Mouse (Mus musculus): ENCODE results near the gene Ankrd33b. TPM values are rescaled to one million over a fixed set of nuclear protein-coding genes. Genes with fewer than 3 reads are reported as not detected.

Gene Ankrd33b
- total and polyA plus RNA-seq, 3 experiments = 0.11 TPM; not detected in 2

DNA sequence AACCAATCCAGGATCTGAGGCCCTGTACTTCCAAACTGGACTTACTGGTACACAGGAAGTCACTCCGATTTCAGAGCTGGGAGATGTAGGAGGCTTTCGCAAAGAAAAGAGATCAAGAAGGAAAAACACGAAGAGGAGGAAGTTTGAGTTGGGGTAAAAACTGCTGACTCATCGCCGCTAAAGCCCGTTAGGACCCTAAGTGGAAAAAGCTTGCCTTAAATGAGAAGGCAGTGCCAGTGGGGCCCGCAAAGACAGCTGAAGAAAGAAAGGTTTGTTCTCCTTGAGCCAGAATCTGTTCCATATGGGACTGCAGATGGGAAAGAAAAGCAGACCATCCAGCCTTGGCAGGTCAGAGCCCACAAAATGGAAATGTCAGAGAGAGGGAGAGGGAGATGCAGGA is 118.6 kb downstream of the Ankrd33b start:
- Histone ChIP-seq H3K36me3 (replicated peaks) (no peaks in the 10 kb centered on the region), H3K27me3 (ENCODE audit: insufficient read depth, low read length) (no peaks in the 10 kb centered on the region), H3K4me1 (ENCODE audit: insufficient read depth, low read depth, low read length) (no peaks in the 10 kb centered on the region), H3K9me3 (replicated peaks) (0 out of 2 replicates have a peak, but pooled peaks cover 4% of the 10 kb centered on the region), H3K4me3 (ENCODE audit: low read depth, low read length) (no peak overlapping the region)
- ATAC-seq (ENCODE audit: extremely low read depth, insufficient number of reproducible peaks, low FRiP score, poor library complexity, severe bottlenecking) (no peak), DNase-seq (ENCODE audit: low spot score) (no peak)
- TF ChIP-seq GATA1 (IDR thresholded peaks at IDR 0.05; ENCODE audit: borderline replicate concordance, low read length) = no peak
- no peak for TF ChIP-seq TAL1 (conservative IDR thresholded peaks at IDR 0.05; ENCODE audit: low read depth, low read length)
- no peak for TF ChIP-seq GATA2 (IDR thresholded peaks at IDR 0.05; ENCODE audit: borderline replicate concordance, low read depth, low read length)
- no peak for TF ChIP-seq POLR2AphosphoS5 (IDR thresholded peaks at IDR 0.05; ENCODE audit: insufficient replicate concordance, low read depth, low read length)
- TF ChIP-seq CTCF (IDR thresholded peaks at IDR 0.05; ENCODE audit: low read depth, low read length) = no peak

GRCm38 (mm10) chr15:31247035-31247434 is 120.5 kb downstream of the Ankrd33b start:
- no peaks in the 10 kb centered on the region for H3K36me3 ChIP-seq (replicated peaks)
- DNase-seq (ENCODE audit: low spot score) = no peak
- TF ChIP-seq GATA2 (IDR thresholded peaks at IDR 0.05; ENCODE audit: borderline replicate concordance, low read depth, low read length) = no peak
- no peak for TF ChIP-seq CTCF (IDR thresholded peaks at IDR 0.05; ENCODE audit: low read depth, low read length)
- TF ChIP-seq TAL1 (conservative IDR thresholded peaks at IDR 0.05; ENCODE audit: low read depth, low read length) = no peak
- no peak for TF ChIP-seq POLR2AphosphoS5 (IDR thresholded peaks at IDR 0.05; ENCODE audit: insufficient replicate concordance, low read depth, low read length)
- no peak for TF ChIP-seq GATA1 (IDR thresholded peaks at IDR 0.05; ENCODE audit: borderline replicate concordance, low read length)
- H3K9me3 ChIP-seq (replicated peaks) = 0 out of 2 replicates have a peak, but pooled peaks cover 2% of the 10 kb centered on the region
- no peaks in the 10 kb centered on the region for H3K27me3 ChIP-seq (ENCODE audit: insufficient read depth, low read length)
- no peaks in the 10 kb centered on the region for H3K4me1 ChIP-seq (ENCODE audit: insufficient read depth, low read depth, low read length)
- H3K4me3 ChIP-seq (ENCODE audit: low read depth, low read length) = no peak overlapping the region
- ATAC-seq (ENCODE audit: extremely low read depth, insufficient number of reproducible peaks, low FRiP score, poor library complexity, severe bottlenecking) = no peak

DNA sequence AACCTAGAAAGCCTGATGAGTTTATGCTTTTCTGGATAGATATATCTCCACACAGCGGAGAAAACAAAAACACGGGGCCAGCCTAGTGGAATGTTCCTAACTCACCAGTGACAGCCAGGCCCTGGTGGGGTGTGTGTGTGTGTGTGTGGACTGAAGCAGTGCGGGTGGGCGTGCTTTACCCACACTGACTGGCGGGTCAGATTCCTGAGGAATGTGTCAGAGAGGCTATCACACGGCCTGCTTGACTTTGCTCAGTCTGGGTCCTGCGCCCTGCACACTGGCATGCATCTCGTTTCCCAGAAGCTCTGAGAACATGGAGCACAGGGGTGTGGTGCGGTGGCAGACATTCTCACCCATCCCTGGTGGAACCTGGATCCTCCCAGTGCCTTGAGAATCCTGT is 121.6 kb downstream of the Ankrd33b start:
- Histone ChIP-seq H3K9me3 (replicated peaks) (0 out of 2 replicates have a peak, but pooled peaks cover 2% of the 10 kb centered on the region), H3K4me1 (ENCODE audit: insufficient read depth, low read depth, low read length) (no peaks in the 10 kb centered on the region), H3K27me3 (ENCODE audit: insufficient read depth, low read length) (no peaks in the 10 kb centered on the region), H3K4me3 (ENCODE audit: low read depth, low read length) (no peak overlapping the region), H3K36me3 (replicated peaks) (no peaks in the 10 kb centered on the region)
- TF ChIP-seq GATA2 (IDR thresholded peaks at IDR 0.05; ENCODE audit: borderline replicate concordance, low read depth, low read length) = no peak
- TF ChIP-seq GATA1 (IDR thresholded peaks at IDR 0.05; ENCODE audit: borderline replicate concordance, low read length) = no peak
- no peak for TF ChIP-seq CTCF (IDR thresholded peaks at IDR 0.05; ENCODE audit: low read depth, low read length)
- TF ChIP-seq POLR2AphosphoS5 (IDR thresholded peaks at IDR 0.05; ENCODE audit: insufficient replicate concordance, low read depth, low read length) = no peak
- TF ChIP-seq TAL1 (conservative IDR thresholded peaks at IDR 0.05; ENCODE audit: low read depth, low read length) = no peak
- DNase-seq (ENCODE audit: low spot score) = no peak
- ATAC-seq (ENCODE audit: extremely low read depth, insufficient number of reproducible peaks, low FRiP score, poor library complexity, severe bottlenecking) = no peak

DNA sequence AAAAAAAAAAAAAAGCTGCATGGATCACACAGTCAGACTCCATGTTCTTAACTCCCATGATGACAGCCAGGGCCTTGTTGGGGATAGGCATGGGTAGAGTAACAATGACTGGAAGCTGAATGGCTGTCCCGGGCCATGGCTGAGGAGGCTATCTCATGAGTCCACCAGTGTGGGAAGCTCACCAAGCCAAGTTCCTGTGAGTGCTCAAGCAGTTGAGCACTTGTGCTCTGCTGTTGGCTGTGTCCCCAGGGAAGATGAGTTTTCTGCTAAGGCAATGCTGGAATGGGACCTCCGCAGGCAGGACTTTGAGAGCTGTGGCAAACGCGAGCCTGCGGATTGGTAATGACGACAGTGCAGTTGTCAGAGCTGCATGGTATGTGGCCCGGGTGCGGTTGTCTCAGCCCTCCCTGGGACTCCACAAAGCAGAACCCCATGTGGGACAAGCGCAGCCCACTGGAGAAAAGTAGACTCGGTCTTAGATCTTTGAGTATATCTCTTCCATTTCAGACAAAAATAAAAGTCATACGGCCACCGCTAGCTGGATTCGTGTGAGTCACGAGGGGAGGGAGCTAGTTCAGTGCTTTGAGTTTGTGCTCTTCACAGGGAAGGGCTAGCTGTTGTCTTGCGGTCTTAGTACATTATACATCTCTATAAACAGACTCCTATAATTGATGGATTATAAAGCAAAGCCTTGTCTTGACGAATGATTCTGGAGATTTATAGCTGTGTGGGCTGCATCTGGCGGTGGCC is 122.7 kb downstream of the Ankrd33b start:
- no peaks in the 10 kb centered on the region for H3K36me3 ChIP-seq (replicated peaks)
- no peaks in the 10 kb centered on the region for H3K4me1 ChIP-seq (ENCODE audit: insufficient read depth, low read depth, low read length)
- DNase-seq (ENCODE audit: low spot score) (no peak), ATAC-seq (ENCODE audit: extremely low read depth, insufficient number of reproducible peaks, low FRiP score, poor library complexity, severe bottlenecking) (no peak)
- TF ChIP-seq TAL1 (conservative IDR thresholded peaks at IDR 0.05; ENCODE audit: low read depth, low read length) = no peak
- no peak for TF ChIP-seq CTCF (IDR thresholded peaks at IDR 0.05; ENCODE audit: low read depth, low read length)
- no peak for TF ChIP-seq POLR2AphosphoS5 (IDR thresholded peaks at IDR 0.05; ENCODE audit: insufficient replicate concordance, low read depth, low read length)
- TF ChIP-seq GATA2 (IDR thresholded peaks at IDR 0.05; ENCODE audit: borderline replicate concordance, low read depth, low read length) = no peak
- TF ChIP-seq GATA1 (IDR thresholded peaks at IDR 0.05; ENCODE audit: borderline replicate concordance, low read length) = no peak
- no peaks in the 10 kb centered on the region for H3K27me3 ChIP-seq (ENCODE audit: insufficient read depth, low read length)
- H3K4me3 ChIP-seq (ENCODE audit: low read depth, low read length) = no peak overlapping the region
- H3K9me3 ChIP-seq (replicated peaks) = peaks cover 7% of the 10 kb centered on the region; the same call in 1 of the 2 replicates

GRCm38 (mm10) chr15:31243260-31243659 is 124.3 kb downstream of the Ankrd33b start:
- no peak for DNase-seq (ENCODE audit: low spot score)
- Histone ChIP-seq H3K36me3 (replicated peaks) (no peaks in the 10 kb centered on the region), H3K9me3 (replicated peaks) (peaks cover 7% of the 10 kb centered on the region; the same call in 1 of the 2 replicates), H3K4me3 (ENCODE audit: low read depth, low read length) (no peak overlapping the region), H3K27me3 (ENCODE audit: insufficient read depth, low read length) (no peaks in the 10 kb centered on the region), H3K4me1 (ENCODE audit: insufficient read depth, low read depth, low read length) (no peaks in the 10 kb centered on the region)
- TF ChIP-seq CTCF (IDR thresholded peaks at IDR 0.05; ENCODE audit: low read depth, low read length) (no peak), POLR2AphosphoS5 (IDR thresholded peaks at IDR 0.05; ENCODE audit: insufficient replicate concordance, low read depth, low read length) (no peak), GATA2 (IDR thresholded peaks at IDR 0.05; ENCODE audit: borderline replicate concordance, low read depth, low read length) (no peak), TAL1 (conservative IDR thresholded peaks at IDR 0.05; ENCODE audit: low read depth, low read length) (no peak), GATA1 (IDR thresholded peaks at IDR 0.05; ENCODE audit: borderline replicate concordance, low read length) (no peak)
- ATAC-seq (ENCODE audit: extremely low read depth, insufficient number of reproducible peaks, low FRiP score, poor library complexity, severe bottlenecking) = no peak

Other genes with a start within 250 kb of the Ankrd33b start
- not detected in 2 replicates for gene Dap, start 143.4 kb downstream of the Ankrd33b start, total RNA-seq (2014; fragmentation: Nextera tagmentation)
- gene Dap, start 143.4 kb downstream of the Ankrd33b start, total RNA-seq (2017) = 0.11 TPM in 1 of 2 replicates, not detected in the other
- 0.05 and 0.07 TPM in 2 replicates for gene Dap, start 143.4 kb downstream of the Ankrd33b start, polyA plus RNA-seq (2012)
- gene Ropn1l, start 86.0 kb upstream of the Ankrd33b start, total RNA-seq (2014; fragmentation: Nextera tagmentation) = 0.90 TPM in 1 of 2 replicates, not detected in the other
- 1.1 and 3.8 TPM in 2 replicates for gene Ropn1l, start 86.0 kb upstream of the Ankrd33b start, total RNA-seq (2017)
- gene Ropn1l, start 86.0 kb upstream of the Ankrd33b start, polyA plus RNA-seq (2012) = 1.4 and 1.5 TPM in 2 replicates
- 58.9 and 64.9 TPM in 2 replicates for gene March6, start 163.3 kb upstream of the Ankrd33b start, total RNA-seq (2014; fragmentation: Nextera tagmentation)
- gene March6, start 163.3 kb upstream of the Ankrd33b start, total RNA-seq (2017) = 39.7 and 44.3 TPM in 2 replicates
- gene March6, start 163.3 kb upstream of the Ankrd33b start, polyA plus RNA-seq (2012) = 61.1 and 76.3 TPM in 2 replicates
- gene Cmbl, start 197.7 kb upstream of the Ankrd33b start, total RNA-seq (2014; fragmentation: Nextera tagmentation) = not detected in 2 replicates
- gene Cmbl, start 197.7 kb upstream of the Ankrd33b start, total RNA-seq (2017) = not detected in 2 replicates
- gene Cmbl, start 197.7 kb upstream of the Ankrd33b start, polyA plus RNA-seq (2012) = not detected in 2 replicates
- gene Cct5, start 234.1 kb upstream of the Ankrd33b start, total RNA-seq (2014; fragmentation: Nextera tagmentation) = 548 and 555 TPM in 2 replicates
- gene Cct5, start 234.1 kb upstream of the Ankrd33b start, total RNA-seq (2017) = 481 and 497 TPM in 2 replicates
- gene Cct5, start 234.1 kb upstream of the Ankrd33b start, polyA plus RNA-seq (2012) = 44.6 and 46.6 TPM in 2 replicates
- 6.8 and 12.8 TPM in 2 replicates for gene Fam173b, start 234.1 kb upstream of the Ankrd33b start, total RNA-seq (2014; fragmentation: Nextera tagmentation)
- gene Fam173b, start 234.1 kb upstream of the Ankrd33b start, total RNA-seq (2017) = 6.6 and 11.3 TPM in 2 replicates
- gene Fam173b, start 234.1 kb upstream of the Ankrd33b start, polyA plus RNA-seq (2012) = 2.8 and 3.1 TPM in 2 replicates